Mouse (Mus musculus) c-Kit-negative CD71-positive TER-119-positive erythroid progenitor cells, embryonic 14.5 days (primary cell): ENCODE measurements around the gene Afg3l1.
"Not testable (repeated sequence)": the region's sequence is repeated elsewhere in the genome, so short reads cannot be mapped to it uniquely, and the experiment has no call there.

Source experiments
- DNase-seq: peaks from one replicate; pipeline ENCODE4 v3.0.0-alpha.2; 2013; ENCODE audit warnings: low read depth, low spot score

Gene Afg3l1

DNA sequence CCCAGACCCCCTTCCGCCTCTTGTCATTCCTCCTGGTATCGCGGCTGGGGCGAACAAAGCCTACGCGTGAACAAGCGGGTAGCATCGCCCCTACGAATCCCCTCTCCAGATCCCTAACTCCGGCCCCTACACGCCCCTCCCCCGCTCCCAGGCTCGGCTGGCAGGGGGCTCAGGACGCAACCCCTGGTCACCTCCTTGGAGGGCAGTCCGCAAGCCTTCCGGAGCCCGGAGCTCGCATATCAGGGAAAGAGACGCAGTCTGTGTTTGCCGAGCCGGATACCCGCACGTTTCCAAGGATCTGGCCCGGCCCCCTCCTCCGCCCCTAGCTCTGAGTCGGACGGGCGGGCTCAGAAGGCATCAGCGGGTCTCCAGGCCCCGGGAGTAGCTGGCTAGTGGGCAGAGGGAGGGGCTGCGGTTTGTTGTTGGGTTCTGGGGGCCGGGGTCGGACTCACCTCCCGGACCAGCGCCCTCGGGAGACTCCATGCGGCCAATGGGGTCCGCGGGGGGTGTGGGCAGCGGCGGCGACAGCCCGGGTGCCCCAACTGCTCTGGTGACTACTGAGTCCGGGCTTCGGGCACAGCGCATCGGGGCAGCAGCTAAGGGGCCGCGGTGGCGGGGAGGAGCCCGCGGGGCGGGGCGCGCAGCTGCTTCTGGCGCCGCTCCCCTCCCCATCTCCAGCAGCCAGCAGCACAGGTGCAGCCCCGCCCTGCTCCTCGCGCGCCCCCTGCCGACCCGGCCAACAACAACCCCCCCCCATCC lies 37.3 kb downstream of the Afg3l1 start, which contains the start of gene Dbndd1:
Dbndd1 (minus strand) TSS at position 683 of the 759 bp plus-strand sequence.
- no peak for DNase-seq

DNA sequence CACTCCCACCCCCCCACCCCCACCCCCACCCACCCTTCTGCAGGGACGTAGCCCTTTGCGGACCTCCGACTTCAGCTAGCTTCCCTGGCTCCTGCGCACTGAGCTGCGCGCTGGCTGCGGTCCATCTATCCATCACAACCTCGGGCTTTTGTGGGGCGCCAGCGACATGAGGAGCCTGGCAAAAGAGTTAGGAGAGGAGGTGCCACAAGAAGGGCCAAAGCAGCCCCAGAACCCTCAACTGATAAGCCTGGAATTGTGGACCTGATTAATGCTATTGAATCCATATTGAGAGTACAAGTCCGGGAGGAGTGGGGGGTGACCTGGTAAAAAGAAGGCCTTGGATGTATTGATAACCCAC lies 37.8 kb downstream of the Afg3l1 start:
- DNase-seq: no peak

DNA sequence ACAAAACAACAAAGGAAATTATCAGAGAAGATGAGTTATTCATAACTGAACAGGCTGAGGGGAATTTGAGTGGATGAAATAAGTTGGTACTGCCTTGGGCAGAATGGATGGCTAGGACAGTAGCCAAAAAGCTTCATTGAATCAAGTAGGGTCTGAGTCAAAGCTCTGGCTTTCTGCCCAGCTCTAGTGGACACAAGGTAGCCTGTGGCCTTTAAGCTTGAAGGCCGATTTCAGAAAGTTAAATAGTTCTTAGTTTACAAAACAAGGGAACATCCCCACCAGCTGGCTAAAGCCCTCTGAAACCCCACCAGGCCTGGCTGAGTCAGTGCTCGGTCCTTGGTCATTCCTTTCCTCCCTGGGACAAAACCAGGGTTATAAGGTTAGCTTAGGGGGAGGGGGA lies 38.9 kb downstream of the Afg3l1 start:
- no peak for DNase-seq

DNA sequence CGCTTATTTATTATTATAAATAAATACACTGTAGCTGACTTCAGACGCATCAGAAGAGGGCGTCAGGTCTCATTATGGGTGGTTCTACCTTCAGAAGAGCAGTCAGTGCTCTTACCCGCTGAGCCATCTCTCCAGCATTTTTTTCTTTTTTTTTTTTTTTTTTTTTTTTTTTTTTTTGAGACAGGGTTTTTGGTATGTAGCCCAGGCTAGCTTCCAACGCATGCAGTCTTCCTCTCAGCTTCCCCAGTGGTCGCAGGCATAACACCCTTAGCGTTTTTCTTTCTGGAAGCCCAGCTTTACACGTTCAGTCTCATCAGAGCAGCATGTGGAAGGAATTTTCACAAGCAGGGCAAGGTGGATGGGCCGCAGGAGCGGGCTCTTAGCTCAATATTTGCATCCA lies 40.5 kb downstream of the Afg3l1 start:
- no peak for DNase-seq

DNA sequence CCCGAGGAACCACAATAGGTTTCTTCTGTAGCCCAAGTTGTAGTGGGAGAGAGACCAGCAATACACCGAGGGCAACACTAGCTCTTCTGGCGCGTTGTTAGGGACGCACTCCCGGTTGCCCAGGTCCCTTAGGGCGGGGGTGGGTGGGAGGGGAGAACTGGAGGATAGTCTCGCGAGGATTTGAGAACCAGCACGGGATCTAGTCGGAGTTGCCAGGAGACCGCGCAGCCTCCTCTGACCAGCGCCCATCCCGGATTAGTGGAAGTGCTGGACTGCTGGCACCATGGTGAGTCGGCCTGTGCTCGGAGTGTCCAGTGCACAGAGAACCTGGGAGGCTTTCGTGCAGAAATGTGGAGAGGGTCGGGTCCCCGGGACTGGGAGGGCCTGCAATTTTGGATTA lies 41.0 kb downstream of the Afg3l1 start, which contains the start of gene Gas8:
Gas8 (plus strand) TSS at position 168 of the 400 bp plus-strand sequence.
- DNase-seq: peak; percentile 27

DNA sequence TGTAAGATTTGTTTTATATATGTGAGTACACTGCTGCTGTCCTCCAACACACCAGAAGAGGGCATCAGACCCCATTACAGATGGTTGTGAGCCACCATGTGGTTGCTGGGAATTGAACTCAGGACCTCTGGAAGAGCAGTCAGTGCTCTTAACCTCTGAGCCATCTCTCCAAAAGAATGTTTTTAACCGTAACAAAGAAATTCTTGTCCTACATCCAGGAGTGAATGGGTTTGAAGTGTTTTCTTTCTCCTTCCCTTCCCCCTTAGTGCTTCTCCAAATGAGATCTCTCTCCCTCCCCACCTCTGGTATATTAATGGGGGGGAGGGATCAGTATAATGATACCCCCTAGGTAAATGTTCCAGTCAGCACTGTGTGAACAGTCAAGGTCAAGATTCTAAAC lies 42.3 kb downstream of the Afg3l1 start:
- not testable (repeated sequence) for DNase-seq

DNA sequence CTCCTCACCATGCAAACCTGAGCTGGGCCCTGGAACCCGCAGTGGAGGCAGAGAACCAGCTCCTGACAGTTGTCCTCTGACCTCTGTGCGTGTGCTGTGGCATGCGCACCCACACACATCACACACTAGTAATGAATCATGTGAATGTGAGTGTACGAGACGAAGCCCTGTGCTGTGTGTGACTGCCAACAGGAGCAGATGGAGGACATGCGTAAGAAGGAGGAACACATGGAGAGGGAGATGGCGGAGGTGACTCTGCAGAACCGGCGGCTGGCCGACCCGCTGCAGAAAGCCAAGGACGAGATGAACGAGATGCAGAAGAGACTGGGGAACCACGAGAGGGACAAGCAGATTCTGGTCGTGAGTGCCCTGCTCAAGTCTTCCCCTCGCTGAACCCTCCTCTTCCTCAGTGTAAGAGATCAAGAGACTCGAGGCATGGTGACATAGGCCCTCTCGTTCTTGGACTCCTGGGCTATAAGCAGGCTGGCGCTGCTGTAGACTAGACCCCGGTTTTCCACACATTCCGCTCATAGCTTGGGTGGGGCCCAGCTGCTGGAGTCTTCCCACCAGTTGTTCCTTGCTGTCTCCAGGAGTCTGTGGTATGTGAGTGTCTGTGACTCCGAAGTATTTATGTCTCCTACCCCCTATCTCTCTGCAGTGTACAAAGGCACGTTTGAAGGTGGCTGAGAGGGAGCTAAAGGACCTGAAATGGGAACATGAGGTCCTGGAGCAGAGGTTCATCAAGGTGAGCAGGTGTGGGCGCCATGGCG lies 50.2 kb downstream of the Afg3l1 start:
- DNase-seq: no peak

DNA sequence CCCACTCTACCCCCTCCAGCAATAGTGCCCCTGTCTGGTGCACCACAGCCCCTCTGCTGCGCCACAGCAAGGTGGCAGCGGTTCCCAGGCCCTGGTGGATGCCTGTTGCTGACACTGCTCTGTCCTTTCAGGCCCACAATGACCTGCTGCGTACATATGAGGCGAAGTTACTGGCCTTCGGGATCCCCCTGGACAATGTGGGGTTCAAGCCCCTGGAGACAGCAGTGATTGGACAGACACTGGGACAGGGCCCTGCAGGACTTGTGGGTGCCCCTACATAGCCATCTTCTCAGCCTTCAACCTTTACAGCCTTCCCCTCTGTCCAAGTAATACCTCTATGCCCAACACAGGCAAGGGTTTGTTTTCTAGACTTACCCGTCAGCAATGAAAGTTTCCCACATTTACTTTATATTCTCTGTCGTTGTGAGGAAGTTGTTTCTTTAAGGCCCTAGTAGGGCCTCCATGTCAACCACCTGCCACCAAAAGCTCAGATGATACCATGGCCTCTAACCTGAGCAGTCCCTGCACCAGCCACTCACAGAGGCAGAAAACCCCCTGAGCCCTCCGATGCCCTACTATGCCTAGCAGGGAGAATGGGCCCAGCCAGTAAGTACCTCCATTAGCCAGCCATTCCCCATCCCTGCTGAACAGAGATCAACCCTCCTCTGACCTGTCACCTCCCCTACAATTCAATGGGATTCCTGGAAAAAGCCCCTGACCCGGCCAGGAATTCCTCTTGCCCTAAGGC lies 58.7 kb downstream of the Afg3l1 start:
- no peak for DNase-seq

DNA sequence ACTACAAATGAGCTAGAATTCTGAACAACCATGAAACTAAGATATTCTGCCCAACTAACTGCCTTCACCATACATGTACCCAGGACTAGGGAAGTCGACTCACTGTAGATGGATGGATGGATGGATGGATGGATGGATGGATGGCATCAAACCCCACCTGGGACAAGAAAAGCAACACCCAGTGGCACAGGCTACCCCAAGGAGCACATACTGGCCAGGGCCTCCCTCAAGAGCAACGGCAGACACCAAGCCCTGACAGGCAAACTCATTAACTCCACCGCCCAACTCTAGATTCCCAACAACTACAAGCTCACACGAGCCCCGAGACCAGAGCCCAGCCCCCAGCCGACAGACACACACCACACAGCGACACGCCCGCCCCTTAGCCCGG lies 59.3 kb downstream of the Afg3l1 start:
- no peak for DNase-seq

DNA sequence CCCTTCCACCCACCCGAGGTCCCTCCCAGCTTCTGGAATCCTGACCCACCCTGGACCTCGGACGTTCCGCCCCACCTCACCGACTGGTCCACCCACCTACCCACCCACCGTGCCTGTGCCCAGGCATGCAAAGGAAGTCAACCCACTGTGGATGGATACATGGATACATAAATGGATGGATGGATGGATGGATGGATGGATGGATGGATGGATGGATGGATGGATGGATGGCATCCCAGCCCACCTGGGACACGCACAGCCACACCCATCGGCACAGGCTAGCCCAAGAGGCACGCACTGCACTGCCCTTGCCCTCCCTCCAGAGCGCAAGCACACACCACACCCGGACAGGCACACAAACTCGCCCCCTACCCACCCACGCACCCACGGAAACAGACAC lies 59.9 kb downstream of the Afg3l1 start:
- not testable (repeated sequence) for DNase-seq
